Mouse (Mus musculus) forelimb bud, embryonic 11.5 days (tissue): Measurements from ENCODE around the gene Qk.

Experiments
- DNase-seq: peaks from one replicate; pipeline ENCODE4 v3.0.0-alpha.2; 2012; ENCODE audit warnings: low read depth, low spot score

The Qk gene

DNA sequence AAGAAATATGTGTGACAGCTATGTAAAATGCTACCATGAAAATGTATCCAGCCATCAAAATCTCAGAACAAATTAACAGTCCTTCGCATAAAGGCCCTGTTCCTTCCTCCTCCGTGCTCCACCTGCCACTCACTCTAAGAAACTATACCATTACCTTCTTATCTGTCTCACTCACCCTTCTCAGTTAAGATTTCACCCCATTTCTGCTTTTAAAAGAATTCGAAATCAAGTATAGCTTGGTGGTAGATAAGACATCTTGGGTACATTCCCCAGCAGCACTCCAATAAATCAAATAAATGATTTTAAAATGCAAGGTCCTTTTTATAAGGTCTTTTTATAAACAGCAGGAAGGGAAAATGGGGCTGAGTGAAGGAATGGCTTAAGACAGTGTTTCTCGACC lies 53.4 kb downstream of the Qk start:
- DNase-seq = no peak

DNA sequence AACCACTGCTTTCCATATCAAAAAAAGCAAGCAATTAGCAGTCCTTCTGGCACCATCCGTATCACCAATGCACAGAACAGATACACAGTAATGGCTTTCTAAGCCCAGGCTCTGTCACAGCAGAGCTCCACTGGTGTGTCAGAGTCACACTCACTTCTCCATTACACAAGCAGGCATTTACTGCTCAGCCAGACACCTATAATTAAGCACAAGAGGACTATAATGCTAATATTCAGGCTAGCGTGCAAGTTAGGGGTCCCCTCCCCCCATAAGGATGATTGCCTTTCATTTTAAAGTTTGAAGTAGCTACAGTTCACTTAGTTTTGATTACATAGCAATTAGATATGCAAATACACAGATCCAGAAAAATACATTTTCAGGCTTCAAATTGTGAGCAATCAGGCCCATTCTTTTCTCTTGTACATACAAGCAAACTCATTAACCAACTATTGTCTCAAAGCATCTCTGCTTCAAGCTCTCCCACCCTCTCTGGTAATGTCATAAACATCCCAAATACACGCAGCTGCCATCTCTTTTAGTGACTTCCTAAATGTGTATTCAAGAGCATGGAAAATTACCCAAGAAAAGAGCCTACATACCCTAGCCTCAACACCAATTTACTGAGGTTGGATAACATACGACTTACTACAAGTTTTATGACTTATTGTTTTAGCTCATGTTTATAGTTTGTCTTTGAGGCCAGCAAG lies 68.2 kb downstream of the Qk start:
- DNase-seq = no peak

DNA sequence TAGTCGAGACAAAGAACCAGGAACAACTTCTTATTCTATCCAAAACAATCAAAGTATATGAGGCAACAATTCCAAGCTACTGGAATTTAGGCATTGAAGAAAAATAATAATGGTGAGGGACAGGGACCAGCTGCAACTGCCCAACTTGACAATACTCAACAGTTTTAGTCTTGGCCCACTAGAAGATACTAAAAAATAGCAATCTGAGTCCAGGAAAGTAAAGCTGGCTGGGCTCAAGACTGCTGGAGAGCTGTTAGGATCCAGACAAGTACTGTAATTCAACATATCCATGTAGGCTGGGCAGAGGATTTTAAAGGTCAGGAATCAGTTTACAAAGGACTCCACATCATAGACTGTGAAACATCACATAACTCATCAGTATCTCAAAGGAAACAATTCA lies 79.6 kb downstream of the Qk start:
- DNase-seq = no peak

DNA sequence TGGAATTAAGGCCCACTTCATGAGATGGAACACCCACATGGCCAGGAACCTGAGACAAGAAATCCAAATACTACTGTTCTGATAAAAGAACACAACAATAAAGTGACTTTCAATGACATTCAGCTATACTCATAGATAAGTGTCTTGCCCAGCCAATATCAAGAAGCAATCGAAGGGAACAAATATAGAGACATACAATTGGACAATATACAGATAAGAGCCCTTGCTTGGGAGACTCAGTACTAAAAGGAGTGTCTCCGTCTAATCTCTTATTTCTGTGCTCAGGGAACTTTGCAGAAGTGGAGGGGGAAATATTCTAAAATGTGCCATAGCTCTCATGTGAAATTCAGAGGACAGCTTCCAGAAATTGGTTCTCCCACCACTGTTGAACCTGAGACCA lies 83.1 kb downstream of the Qk start:
- no peak for DNase-seq

DNA sequence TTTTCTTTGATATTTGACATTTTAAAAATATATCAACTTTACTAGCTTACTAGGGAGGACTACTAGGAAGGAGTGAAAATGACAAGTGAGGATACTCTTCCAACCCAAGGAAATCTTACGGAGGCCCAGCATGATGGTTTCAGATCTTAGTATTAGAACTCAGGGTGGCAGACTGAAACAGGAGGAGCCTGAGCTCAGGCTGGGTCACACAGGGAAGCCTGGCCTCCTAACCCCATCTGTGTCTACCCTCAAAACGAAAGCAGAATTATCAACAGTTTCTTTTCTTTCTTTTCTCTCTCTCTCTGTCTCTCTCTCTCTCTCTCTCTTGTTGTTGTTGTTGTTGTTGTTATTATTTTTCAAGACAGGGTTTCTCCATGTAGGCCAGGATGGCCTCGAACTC lies 87.2 kb downstream of the Qk start:
- no peak for DNase-seq

DNA sequence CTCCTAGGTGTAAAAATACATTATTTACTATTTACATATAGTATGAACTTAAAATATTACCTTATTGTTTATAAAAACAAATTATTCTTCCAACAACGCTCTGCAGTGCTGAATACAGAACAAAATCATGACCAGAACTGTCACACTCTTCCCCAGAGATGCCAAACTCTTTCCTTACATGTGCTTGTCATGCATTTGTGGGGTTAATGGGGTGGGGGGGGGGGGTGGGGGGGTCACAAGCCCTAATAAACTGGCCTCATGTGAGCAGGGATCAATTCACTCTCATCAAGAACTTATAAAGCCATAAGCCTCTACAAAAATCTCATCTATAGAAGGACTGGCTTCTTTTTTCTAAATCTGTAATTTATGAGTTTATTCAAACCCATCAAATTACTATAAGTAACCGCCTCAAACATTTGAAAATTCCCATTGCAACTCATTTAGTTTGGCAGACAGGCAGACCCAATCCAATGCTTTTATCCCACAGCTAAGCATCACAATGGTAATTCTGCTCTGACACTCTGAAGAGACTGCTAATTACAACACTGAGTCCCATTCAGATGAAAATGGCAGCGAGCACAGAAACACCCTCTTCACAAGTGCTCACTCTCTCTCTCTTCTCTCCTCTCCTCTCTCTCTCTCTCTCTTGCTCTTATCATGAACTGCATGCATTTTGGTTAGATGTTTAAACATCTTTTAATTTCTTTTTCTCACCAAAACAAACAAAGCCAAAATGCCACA lies 91.7 kb downstream of the Qk start:
- DNase-seq = no peak

DNA sequence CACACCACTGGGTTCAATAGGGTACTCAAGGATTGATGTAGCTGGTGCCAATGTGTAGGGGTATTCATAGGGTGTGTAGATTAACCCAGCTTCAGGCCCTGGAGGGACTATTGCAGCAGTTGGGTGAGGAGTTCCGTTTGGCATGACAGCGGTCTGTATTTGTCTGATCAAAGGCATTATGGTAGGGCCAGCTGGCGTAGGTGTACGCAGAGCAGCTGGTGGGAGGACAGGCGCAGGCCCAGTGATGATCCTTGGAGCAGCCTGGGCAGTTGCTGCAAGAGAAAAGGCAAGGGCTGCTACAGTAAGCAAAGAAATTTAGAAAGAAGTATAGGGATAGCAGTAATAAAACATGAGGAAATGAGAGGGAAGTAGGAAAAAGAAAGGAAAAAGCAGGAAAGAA lies 103.5 kb downstream of the Qk start:
- no peak for DNase-seq

DNA sequence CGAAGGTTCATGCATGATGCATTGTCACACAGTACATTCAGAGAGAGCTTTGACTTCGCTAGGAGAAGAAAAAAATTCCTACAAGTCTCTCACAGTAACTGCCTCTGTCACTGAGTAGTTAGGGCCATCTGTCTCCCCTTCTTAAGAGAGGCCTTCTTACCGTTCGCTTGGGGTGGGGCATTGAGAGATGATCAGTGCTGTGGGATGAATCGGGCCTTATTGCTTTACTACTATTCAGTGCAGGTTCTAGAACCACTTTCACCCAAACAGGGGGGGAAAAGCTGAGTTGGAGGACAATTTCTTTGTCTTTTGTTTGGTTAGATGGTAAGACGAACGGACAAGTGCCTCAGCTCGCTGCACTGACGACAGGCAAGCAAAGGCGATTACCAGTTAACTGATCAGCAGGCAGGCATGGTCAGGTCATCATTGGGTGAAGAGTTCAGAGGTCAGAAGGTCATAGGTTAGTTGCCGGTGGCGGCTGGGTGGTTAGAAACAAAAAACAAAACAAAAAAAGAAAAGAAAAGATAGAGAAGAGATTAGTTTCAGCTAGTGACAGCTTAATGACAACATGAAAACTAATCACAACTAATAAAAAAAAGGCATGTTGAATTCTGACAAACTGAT lies 110.4 kb downstream of the Qk start:
- DNase-seq = no peak

DNA sequence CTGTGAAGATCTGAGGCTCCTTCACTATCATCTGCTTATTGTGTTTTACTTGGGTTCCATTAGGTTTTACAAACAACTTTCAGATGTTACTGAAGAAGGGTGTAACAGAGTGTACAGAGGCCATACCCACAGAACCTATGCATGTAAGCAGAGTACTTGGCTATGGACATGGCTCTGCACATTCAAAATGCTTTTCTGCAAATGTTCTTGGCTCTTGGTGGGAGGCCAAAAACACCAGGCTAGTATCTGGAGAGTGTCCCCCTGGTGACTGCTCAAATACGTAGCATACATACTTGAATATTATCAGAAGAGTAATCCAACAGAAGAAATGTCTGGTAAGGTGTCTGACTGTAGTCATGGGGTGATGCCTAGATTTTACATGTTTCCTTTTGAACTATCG lies 121.0 kb downstream of the Qk start:
- no peak for DNase-seq

DNA sequence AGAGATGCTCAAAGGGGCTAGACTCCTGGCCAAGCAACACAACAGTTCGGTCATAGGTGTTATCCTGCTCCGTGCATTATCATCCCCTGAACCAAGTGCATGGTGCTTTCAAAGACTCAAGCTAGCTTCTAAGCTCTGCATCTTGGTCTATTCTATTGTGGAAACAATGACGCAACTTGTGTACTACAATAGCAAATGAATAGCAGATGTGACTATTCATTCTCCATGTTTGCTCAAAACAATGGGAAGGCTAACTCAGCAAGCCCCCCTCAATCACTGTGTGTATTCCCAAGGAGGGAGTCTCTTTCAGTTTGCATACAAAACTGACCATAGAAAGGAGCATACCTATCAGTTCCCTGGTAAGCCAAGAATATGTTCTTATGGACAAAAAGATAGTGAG lies 121.4 kb downstream of the Qk start:
- DNase-seq = no peak

DNA sequence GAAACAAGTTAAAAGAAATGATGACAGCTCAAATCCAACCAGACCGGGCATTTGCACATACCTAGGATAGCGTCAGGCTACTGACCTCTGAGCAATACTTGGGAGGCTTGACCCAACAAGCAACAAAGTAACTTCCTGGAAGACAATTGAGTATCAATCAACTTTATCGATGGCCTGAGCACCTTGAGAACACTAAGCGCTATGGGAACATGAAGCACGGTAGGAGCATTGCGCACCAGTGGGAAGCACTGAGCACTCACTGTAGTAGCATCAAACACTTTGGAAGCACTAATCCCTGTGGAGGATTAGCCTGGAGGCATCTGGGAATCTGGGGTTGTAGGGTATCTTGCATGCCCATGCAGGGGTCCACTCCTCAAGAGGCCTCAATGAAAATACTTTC lies 124.0 kb downstream of the Qk start:
- no peak for DNase-seq

DNA sequence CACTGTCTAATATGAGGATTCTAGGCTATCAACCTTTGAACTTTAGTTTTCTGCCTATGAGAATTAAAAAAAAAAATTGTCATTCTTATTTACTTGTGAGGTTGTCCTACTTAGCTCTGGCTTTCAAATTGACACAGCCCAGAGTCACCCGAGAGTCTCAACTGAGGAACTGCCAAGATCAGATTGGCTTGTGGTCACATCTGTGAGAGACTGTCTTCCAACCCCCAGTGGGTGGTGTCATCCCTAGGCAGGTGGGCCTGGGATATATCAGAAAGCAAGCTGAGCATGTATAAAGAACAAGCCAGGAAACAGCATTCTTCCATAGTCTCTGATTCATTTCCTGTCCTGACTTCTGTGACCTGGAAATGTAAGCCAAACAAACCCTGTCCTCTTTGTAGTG lies 128.8 kb downstream of the Qk start:
- no peak for DNase-seq

DNA sequence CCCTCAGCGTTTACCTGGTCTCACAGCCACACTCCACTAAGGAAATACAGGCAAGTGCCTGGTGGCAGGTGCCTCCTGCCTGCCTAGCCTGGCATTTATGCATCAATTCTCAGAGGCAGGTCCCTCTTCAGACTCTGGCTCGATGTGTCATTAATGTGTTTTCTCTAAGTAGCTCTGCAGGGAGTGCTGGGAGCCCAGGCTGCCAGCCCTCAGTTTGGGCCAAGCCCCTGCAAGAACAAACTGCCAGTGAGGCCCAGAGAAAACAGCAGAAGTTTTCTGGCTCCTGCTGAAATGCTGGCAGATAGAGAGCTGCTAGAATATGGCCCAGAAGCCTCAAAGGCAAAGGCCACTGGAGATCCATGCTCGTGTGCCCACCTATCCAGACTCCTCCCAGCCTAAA lies 131.2 kb downstream of the Qk start:
- DNase-seq = no peak

DNA sequence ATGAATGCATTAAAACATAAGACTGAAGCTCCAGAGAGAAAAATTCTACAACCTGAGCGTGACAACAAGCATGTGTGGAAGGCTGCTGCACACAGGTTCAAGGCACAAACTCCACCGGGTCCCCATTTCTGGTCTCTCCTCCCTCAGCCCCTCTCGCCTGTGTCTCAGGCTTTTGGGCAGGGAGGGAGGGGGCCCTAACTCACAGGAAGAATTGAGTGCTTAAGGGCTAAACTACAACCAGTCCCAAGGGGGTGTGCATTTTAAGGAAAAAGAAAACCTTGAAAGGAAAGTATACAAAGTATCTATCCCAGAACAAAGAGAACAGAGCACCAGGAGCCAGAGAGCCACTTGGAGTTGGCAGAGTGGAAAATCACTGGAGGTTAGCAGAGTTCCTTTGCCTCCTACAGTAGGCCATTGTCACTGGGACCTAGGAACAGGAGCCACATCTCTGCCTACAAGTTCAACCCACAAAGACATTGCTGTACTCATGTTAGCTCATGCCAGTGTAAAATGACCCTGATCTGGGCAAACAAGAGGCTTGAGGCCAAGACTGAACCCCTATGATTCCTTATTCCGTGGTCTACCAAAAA lies 132.1 kb downstream of the Qk start:
- no peak for DNase-seq

DNA sequence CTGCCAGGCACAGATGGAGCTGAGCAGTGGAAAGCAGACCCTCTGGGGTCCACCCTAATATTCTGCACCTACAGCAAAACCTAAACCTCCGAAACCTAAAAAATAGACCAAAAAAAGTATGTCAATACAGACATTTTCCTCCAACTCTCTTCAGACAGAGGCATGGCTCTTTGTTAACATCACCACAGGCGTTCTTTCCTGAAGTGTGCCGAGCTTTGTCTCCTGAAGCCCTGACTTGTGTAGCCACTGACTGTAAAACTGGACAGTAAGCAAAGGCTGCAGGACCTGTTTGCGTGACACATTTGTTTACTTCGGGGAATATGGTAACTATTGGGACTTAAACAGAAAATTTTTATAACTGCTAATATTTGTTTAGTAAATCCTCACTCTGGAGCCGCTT lies 137.9 kb downstream of the Qk start:
- DNase-seq = no peak

DNA sequence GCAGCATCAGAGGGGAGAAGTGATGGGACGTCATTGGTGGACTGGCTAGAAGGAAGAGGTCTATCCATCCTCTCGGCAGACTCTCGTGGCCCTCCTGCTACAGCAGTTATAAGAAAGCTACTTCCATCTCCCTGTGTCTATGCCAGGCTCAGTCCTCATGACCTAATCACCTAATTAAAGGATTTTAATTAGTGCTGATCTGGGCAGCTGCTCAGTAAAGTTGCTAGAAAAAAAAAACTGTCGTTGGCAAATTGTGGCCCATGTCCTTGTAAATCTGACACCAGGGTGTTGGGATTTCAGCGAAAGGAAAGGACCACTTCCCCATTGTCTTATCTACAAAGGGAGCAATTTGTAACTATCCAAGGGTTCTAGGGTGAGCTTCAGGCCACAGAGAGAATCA lies 142.6 kb downstream of the Qk start:
- DNase-seq = no peak

DNA sequence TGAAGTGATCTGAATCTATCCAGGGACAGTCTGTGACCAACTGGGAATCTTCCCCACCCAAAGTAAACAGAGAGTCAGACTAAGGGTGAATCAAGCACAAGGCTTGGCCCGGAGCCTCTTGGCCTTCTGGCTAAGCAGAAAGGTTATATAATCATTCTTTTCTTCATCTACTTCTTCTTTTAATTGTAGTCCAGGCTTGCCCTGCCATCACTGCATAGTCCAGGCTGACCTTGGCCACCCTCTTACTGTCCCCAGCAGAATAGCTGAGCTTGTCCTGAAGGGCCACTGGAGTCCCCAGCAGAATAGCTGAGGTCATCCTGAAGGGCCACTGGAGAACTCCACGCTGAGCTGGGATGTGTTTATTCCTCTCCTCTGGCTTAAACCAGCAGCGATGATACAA lies 158.4 kb downstream of the Qk start:
- no peak for DNase-seq

DNA sequence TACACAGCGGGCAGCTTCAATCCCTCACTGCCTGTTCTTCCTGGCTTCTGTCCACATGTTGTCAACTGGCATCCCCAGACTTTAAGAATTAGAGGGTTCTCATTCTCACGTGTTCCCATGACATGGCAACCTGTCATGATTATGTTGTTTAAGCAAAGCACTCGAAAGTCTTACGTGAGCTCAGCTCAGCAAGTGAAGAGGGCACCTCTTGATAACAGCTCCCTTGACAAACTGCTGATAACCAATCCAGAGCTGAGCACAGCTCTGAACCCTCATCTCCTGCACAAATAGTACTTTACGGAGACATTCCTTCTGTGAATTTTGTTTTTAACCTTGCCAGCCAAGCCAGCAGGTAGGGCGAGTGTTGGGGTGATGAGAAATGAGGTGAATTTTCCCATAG lies 159.2 kb downstream of the Qk start:
- DNase-seq = no peak

DNA sequence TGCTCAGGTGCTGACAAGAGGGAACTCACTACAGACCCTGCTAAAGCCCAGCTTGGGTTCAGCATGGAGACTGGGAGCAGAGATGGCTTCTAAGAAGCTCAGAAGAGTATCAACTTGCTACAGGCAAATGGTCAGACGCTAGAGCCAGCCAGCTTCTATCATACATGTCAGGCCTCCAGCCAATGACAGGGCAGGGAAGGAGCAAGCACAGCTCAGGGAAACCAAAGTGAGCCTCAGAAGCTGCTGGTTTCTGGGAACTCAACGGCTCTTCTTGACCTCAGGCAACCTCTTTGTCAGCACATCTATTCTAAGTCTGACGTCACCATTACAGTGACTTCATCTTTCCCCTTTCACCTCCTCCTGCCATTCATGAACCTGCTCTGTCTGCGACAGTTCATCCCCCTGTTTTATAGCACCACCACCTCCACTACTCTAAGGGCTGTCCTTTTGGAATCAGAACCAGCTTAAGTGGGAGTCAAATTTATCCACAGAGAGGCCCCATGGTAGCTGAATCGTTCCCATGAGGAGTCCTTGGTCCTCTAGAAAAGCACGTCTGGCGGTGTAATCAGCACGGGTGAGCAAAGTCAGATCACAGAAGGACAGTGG lies 166.7 kb downstream of the Qk start:
- no peak for DNase-seq
